Mouse (Mus musculus): ENCODE measurements around the gene Gm29866. TPM values are rescaled to one million over a fixed set of nuclear protein-coding genes. Genes with fewer than 3 reads are reported as not detected.
"Not testable (repeated sequence)": the region's sequence is repeated elsewhere in the genome, so short reads cannot be mapped to it uniquely, and the experiment has no call there.

Gm29866 gene
- polyA plus RNA-seq (2014; fragmentation: Nextera tagmentation; extraction: Ambion mirVana), result not detected in 2 replicates

DNA sequence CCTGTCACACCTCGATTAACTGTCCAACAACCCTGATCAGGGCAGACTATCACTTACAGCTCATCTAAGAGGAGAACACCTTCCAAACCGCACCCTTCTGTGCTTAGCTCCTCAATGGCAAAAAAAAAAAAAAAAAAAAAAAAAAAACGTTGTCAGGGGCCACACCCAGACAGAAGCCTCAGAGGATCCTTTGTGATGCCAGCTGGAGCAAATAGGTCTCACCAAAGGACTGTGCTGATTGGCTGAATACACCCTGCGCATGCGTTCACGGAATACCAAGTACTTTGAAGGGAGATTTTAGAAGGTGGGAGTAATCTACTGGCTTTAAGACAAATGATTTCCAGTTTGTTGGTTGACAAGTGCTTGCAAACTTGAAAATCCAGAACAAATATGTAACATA lies at the start of gene Gm29866:
Gene Gm29866 (minus strand): TSS at position 101 of the 400 bp plus-strand sequence.
- not testable (repeated sequence) for ATAC-seq (ENCODE audit: low FRiP score); H3K27ac ChIP-seq (ENCODE audit: low read depth, low read length); H3K4me3 ChIP-seq (ENCODE audit: low read depth, low read length); H3K36me3 ChIP-seq (ENCODE audit: control insufficient read depth, insufficient read depth, low read length); H3K4me2 ChIP-seq (replicated peaks; ENCODE audit: low read depth, low read length); H3K9me3 ChIP-seq (ENCODE audit: control insufficient read depth, low read length); DNase-seq (ENCODE audit: low spot score); H3K9ac ChIP-seq (ENCODE audit: low read depth, low read length); H3K4me1 ChIP-seq (replicated peaks; ENCODE audit: control insufficient read depth, insufficient read depth, low read length); H3K27me3 ChIP-seq (ENCODE audit: control insufficient read depth, insufficient read depth, low read length)
- no CpG with 5 or more reads among the region's 6 CpGs for WGBS

Other genes with a start within 250 kb of the Gm29866 start
- not detected in 2 replicates for gene Gm20909, start 170.9 kb upstream of the Gm29866 start, polyA plus RNA-seq (2014; fragmentation: Nextera tagmentation; extraction: Ambion mirVana)
- gene Gm20865, start 247.9 kb upstream of the Gm29866 start, polyA plus RNA-seq (2014; fragmentation: Nextera tagmentation; extraction: Ambion mirVana), result not detected in 2 replicates

All from hindbrain, embryonic 11.5 days (tissue).